Mouse (Mus musculus) heart, adult 9 months (tissue): Measurements from ENCODE around the gene D330020A13Rik.

Source experiments
- DNase-seq, 2 experiments: peaks; one replicate each; pipeline ENCODE4 v3.0.0; 2022; ENCODE audit warnings: low spot score in 2 of 2

The D330020A13Rik gene

DNA sequence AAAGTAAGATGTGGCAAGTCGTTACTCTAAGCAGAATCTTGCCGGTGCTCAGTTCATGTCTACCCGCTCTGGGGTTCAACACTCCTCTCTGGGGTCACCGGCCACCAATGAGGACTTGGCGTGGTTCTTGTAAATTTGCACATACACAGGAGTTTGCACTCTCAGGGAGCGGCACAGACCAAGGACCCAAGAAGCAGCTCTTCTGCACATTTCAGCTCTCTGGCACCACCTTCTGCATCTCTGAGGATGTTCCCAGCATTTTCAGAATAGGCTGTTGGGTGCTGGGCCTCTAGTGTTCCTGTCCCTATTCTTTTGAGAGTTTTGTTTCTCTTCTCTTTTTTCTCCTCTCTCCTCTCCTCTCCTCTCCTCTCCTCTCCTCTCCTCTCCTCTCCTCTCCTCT, 7.0 kb downstream of the D330020A13Rik start:
- DNase-seq = peak in 1 of 2 experiments; percentile 17

- DNase-seq = no peak
Observed at GRCm38 (mm10) chr6:120302755-120303316, 8.7 kb downstream of the D330020A13Rik start.

GRCm38 (mm10) chr6:120306859-120307594, 12.9 kb downstream of the D330020A13Rik start:
- DNase-seq = peak in 1 of 2 experiments; percentile 29

DNA sequence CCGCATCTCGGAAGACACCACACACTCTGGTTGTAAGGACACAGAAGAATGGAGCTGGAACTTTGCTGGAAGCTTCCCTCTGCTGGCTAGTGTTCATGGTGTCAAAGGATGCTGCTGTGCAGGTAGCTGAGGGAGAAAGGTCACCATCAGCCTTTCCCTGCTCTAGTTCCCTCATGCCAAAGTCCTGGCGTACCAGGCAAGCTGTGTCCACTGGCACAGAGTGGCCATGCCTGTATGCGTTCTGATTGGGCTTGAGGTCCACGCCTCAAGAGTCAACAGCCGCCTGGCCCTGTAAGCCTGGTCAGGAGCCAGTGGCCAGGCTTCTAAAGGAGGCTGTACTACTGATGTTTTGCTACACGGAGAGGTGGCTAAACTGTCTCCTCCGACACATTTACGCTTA, 15.2 kb downstream of the D330020A13Rik start:
- no peak for DNase-seq

- DNase-seq = no peak
Observed at GRCm38 (mm10) chr6:120309787-120310186, 15.6 kb downstream of the D330020A13Rik start.

DNA sequence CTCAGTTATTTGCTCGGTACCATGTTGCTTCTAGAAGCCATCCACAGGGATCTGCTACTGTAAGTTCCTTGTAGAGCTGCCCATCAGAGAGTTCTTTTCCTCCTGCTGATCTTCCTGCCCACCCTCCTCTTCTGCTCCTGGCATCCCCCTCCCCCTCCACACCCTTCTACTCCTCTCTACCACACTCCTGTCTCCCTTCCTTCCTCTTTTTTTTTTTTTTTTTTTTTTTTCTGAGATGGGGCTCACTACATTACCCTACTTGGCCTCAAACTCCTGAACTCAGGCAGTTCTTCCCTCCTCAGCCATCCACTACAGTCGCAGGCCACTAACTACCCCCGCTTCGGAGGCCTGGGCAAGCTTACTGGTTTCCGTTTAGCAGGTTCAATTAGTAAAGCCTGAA, 18.3 kb downstream of the D330020A13Rik start:
- DNase-seq = no peak

DNA sequence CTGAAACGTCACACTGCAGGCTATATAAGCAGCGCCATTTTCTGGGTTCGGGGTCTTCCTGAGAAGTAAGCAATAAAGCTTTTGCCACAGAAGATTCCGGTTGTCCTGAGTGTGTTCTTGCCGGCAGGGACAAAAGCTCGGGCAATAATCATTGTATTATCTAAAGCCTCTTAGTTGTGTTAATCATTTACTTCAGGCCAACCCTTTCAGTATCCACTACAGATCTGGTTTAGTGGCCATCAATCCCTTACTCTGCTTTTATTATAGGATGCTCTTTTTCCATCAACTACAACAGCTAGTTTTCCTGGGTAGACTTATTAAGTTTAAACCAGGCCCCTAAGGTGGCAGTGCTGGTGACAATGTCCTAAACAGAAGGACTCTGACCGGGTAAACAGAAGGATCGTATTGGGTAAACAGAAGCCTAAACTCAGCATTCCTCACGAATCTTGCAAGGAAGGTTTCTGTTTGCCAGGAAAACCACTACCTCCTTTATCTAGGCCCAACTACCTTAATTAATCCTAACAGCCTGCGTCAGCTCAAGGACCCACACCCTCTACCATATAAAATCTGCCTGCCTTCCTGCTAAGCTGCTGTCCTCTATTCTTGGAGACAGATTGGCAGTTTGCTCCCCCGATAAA, 24.3 kb downstream of the D330020A13Rik start:
- no peak for DNase-seq

- DNase-seq = no peak
Observed at GRCm38 (mm10) chr6:120319129-120319528, 25.0 kb downstream of the D330020A13Rik start.

- no peak for DNase-seq
Observed at GRCm38 (mm10) chr6:120320369-120320768, 26.2 kb downstream of the D330020A13Rik start.

DNA sequence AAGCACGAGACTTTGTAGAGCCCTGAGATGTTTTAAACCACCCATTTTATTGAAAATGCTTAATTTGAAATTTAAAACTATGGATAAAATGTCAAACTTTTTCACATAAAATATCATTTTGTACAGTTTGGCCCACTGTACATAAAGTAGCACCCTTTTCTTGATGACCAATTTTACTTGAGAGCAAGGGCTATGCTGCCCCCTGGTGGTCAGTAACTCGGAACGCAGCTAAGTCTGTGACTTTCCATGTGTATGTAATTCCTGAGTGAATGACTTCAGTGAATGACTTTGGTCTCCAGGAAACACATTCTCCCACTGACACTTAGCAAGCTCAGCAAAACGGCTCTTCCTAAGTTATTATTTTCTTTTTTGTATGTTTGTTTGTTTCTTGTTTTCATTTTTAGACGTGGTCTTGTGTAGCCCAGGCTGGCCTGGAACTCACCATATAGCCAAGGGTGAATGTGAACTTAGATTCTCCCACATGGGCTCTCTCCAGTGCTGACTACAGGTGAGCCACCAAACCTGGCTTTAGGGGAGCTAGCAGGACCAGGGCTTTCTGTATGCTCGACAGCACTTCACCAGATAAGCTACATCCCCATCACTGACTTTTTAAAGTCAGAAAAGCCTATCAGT, 30.2 kb downstream of the D330020A13Rik start:
- DNase-seq = peak; percentile 15 to 67

GRCm38 (mm10) chr6:120332351-120332750, 38.2 kb downstream of the D330020A13Rik start:
- no peak for DNase-seq

DNA sequence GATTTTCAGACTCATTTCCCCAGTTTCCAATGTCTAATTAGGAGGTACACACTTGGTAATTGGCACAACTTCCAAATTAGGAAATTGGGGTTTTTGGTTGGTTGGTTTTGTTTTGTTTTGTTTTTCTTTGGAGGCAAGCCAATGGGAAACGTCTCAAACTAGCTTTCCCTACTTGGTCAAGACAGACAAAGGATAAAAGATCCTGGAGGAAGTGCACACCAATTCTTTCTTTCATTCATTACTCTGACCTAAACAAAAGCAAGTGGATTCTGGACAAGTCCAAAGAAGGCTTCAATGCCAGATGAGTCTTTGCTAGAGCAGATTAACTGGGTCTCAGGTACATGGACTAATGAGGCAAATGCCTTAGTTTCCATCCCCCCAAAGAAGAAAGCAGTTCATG, 49.8 kb downstream of the D330020A13Rik start:
- no peak for DNase-seq
